Mouse (Mus musculus): Measurements from ENCODE around the gene Slc41a2. TPM values are rescaled to one million over a fixed set of nuclear protein-coding genes. Genes with fewer than 3 reads are reported as not detected.
A peak's percentile ranks its signal among the peaks of the same experiment; 100 is the strongest.

Gene Slc41a2
- polyA plus RNA-seq, 1 experiment from 2014 or later: 0.72 TPM

DNA sequence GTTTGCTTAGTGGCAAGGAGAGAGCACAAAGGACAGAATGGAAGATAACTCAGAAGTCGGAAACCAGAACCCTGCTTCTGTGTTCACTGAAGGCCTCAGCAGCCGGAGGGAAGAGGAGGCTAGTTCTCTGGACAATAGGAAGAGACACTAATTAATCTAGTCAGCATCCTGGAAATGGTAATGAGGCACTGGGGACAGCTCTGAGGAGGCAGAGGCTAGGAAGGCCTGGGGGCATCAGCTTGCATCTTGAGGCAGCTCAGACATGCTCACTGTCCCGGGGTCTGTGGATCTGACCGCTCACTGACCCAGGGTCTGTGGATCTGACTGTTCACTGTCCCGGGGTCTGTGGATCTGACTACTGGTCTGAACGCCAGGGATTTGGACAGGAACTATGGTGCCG lies 92.0 kb downstream of the Slc41a2 start:
- Histone ChIP-seq H3K4me3 (ENCODE audit: control insufficient read depth in 1 of 2, insufficient read depth in 1 of 2, low read depth in 1 of 2, low read length in 2 of 2) (no peak overlapping the region), H3K4me1 (ENCODE audit: control insufficient read depth in 2 of 2, insufficient read depth in 2 of 2, low read length in 2 of 2) (peaks cover 6 to 8% of the 10 kb centered on the region in 2 experiments; a peak in 2 of 4 replicates), H3K27ac (replicated peaks in 1 of 2; ENCODE audit: control insufficient read depth in 1 of 2, insufficient read depth in 1 of 2, low read depth in 2 of 2, low read length in 2 of 2) (no peak overlapping the region), H3K36me3 (ENCODE audit: control insufficient read depth, insufficient read depth, low read length) (no peaks in the 10 kb centered on the region), H3K27me3 (ENCODE audit: control insufficient read depth, insufficient read depth, low read length) (no peaks in the 10 kb centered on the region), H3K4me2 (ENCODE audit: low read length) (no peak overlapping the region), H3K9me3 (ENCODE audit: control insufficient read depth, low read length) (no peaks in the 10 kb centered on the region), H3K9ac (ENCODE audit: low read length) (no peak overlapping the region)
- 76% methylated on average over 7 of the region's 7 CpGs for WGBS
- ATAC-seq (ENCODE audit: insufficient number of reproducible peaks, insufficient read depth, low FRiP score, low read depth): no peak

DNA sequence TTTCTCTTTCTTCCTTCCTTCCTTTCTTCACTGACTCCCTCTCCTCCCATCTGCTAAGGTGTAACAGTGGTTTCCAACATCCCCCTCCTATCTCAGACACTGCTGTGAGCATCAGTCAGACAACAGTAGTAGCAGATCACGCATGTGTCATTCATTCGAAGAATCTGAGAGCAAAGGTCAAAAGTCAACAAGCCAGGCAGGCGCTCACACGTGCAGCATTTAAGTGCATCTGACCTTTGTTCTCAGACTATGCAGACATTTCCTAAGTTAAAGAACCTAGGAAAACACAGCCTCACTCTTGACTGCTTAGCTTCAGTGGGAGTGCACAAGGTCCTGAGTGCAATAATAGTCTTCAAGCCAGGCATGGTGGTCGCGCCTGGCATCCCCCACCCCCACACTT lies 93.6 kb downstream of the Slc41a2 start:
- Histone ChIP-seq H3K4me2 (ENCODE audit: low read length) (no peak overlapping the region), H3K9me3 (ENCODE audit: control insufficient read depth, low read length) (no peaks in the 10 kb centered on the region), H3K27ac (replicated peaks in 1 of 2; ENCODE audit: control insufficient read depth in 1 of 2, insufficient read depth in 1 of 2, low read depth in 2 of 2, low read length in 2 of 2) (no peak overlapping the region), H3K4me3 (ENCODE audit: control insufficient read depth in 1 of 2, insufficient read depth in 1 of 2, low read depth in 1 of 2, low read length in 2 of 2) (no peak overlapping the region), H3K9ac (ENCODE audit: low read length) (no peak overlapping the region), H3K36me3 (ENCODE audit: control insufficient read depth, insufficient read depth, low read length) (no peaks in the 10 kb centered on the region), H3K27me3 (ENCODE audit: control insufficient read depth, insufficient read depth, low read length) (no peaks in the 10 kb centered on the region), H3K4me1 (ENCODE audit: control insufficient read depth in 2 of 2, insufficient read depth in 2 of 2, low read length in 2 of 2) (peaks cover 6 to 8% of the 10 kb centered on the region in 2 experiments; a peak in 2 of 4 replicates)
- ATAC-seq (ENCODE audit: insufficient number of reproducible peaks, insufficient read depth, low FRiP score, low read depth): no peak
- 66% methylated on average over 6 of the region's 6 CpGs for WGBS

DNA sequence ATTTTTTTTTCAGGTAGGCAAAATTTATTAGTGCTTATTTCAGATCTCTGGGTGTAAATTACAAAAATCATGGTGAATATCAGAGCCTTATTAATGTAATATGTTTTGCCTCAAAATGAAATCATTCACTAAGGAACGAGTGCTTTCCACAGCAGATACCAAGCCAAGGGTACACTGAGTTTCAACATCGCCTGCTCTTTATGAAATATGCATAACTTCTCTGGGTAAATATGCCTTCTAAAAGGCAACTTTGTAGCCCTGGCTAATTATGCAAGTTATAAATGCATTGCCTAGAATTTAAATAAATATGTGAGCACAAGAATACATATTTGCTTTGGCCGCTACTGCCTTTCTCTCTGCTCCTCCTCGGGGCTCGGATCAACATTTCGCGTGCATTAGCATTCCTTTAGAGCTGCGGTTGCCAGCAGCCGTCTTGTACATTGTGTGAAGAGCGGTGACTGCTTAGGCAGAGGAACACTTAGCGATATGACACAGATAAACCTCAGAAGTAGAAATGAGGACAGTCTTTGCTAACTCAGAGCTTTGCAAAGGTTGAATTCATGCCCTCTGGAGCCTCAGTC lies 95.5 kb downstream of the Slc41a2 start:
- Histone ChIP-seq H3K36me3 (ENCODE audit: control insufficient read depth, insufficient read depth, low read length) (no peaks in the 10 kb centered on the region), H3K9ac (ENCODE audit: low read length) (no peak overlapping the region), H3K4me3 (ENCODE audit: control insufficient read depth in 1 of 2, insufficient read depth in 1 of 2, low read depth in 1 of 2, low read length in 2 of 2) (no peak overlapping the region), H3K4me2 (ENCODE audit: low read length) (peak overlapping the region; percentile 16; the same call in 1 of the 2 replicates), H3K27me3 (ENCODE audit: control insufficient read depth, insufficient read depth, low read length) (no peaks in the 10 kb centered on the region), H3K27ac (replicated peaks in 1 of 2; ENCODE audit: control insufficient read depth in 1 of 2, insufficient read depth in 1 of 2, low read depth in 2 of 2, low read length in 2 of 2) (no peak overlapping the region), H3K9me3 (ENCODE audit: control insufficient read depth, low read length) (no peaks in the 10 kb centered on the region), H3K4me1 (ENCODE audit: control insufficient read depth in 2 of 2, insufficient read depth in 2 of 2, low read length in 2 of 2) (peaks cover 6 to 12% of the 10 kb centered on the region in 2 experiments; a peak in 2 of 4 replicates)
- ATAC-seq (ENCODE audit: insufficient number of reproducible peaks, insufficient read depth, low FRiP score, low read depth): no peak
- 41% methylated on average over 11 of the region's 11 CpGs for WGBS

DNA sequence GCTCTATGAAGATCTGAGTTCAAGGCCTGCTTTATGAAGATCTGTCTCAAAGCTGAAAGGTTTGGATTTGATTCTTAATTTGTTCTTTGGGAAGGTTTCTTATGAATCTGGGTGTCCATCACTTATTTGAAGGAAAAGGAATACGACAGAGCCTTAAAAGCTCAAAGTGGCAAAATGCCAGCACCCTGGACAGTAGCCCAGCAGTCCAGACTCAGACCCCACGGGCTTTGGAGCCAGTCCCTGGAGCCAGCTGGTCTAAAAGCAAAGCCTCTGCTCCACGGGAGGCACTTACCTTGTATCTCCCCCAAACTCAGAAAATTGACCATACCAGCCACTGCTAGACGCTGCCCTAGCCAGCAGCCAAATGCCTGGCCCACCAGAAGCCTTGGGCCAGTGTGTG lies 103.3 kb downstream of the Slc41a2 start:
- Histone ChIP-seq H3K9ac (ENCODE audit: low read length) (no peak overlapping the region), H3K9me3 (ENCODE audit: control insufficient read depth, low read length) (no peaks in the 10 kb centered on the region), H3K27ac (replicated peaks in 1 of 2; ENCODE audit: control insufficient read depth in 1 of 2, insufficient read depth in 1 of 2, low read depth in 2 of 2, low read length in 2 of 2) (no peak overlapping the region), H3K27me3 (ENCODE audit: control insufficient read depth, insufficient read depth, low read length) (no peaks in the 10 kb centered on the region), H3K4me2 (ENCODE audit: low read length) (no peak overlapping the region), H3K4me1 (ENCODE audit: control insufficient read depth in 2 of 2, insufficient read depth in 2 of 2, low read length in 2 of 2) (peaks cover 3 to 8% of the 10 kb centered on the region in 2 experiments; a peak in 2 of 4 replicates), H3K4me3 (ENCODE audit: control insufficient read depth in 1 of 2, insufficient read depth in 1 of 2, low read depth in 1 of 2, low read length in 2 of 2) (no peak overlapping the region), H3K36me3 (ENCODE audit: control insufficient read depth, insufficient read depth, low read length) (no peaks in the 10 kb centered on the region)
- no peak for ATAC-seq (ENCODE audit: insufficient number of reproducible peaks, insufficient read depth, low FRiP score, low read depth)
- WGBS: 40% methylated on average over 4 of the region's 4 CpGs

DNA sequence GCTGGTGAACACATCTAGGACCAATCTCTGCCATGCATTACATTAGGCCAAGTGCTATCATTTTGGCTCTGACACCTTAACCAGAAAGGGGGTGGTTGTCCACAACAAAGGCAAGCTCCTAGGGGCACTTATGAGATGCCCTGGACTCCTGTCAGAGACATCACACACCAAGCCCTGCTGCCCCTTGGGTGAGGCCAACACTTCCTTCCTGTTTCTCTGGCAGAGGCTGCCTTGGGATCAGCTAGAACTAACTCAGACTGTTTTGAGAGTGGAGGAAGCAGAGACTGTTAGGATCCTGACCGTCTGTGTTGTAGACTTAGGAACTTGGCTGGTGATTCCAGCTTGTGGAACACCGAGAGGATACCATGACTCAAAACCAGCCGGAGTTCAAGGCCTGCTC lies 103.7 kb downstream of the Slc41a2 start:
- H3K9ac ChIP-seq (ENCODE audit: low read length): no peak overlapping the region
- H3K4me2 ChIP-seq (ENCODE audit: low read length): no peak overlapping the region
- H3K4me1 ChIP-seq (ENCODE audit: control insufficient read depth in 2 of 2, insufficient read depth in 2 of 2, low read length in 2 of 2): peaks cover 3 to 8% of the 10 kb centered on the region in 2 experiments; a peak in 2 of 4 replicates
- H3K27ac ChIP-seq (replicated peaks in 1 of 2; ENCODE audit: control insufficient read depth in 1 of 2, insufficient read depth in 1 of 2, low read depth in 2 of 2, low read length in 2 of 2): no peak overlapping the region
- WGBS: 67% methylated on average over 3 of the region's 3 CpGs
- no peaks in the 10 kb centered on the region for H3K27me3 ChIP-seq (ENCODE audit: control insufficient read depth, insufficient read depth, low read length)
- H3K4me3 ChIP-seq (ENCODE audit: control insufficient read depth in 1 of 2, insufficient read depth in 1 of 2, low read depth in 1 of 2, low read length in 2 of 2): no peak overlapping the region
- no peaks in the 10 kb centered on the region for H3K9me3 ChIP-seq (ENCODE audit: control insufficient read depth, low read length)
- no peak for ATAC-seq (ENCODE audit: insufficient number of reproducible peaks, insufficient read depth, low FRiP score, low read depth)
- H3K36me3 ChIP-seq (ENCODE audit: control insufficient read depth, insufficient read depth, low read length): no peaks in the 10 kb centered on the region

DNA sequence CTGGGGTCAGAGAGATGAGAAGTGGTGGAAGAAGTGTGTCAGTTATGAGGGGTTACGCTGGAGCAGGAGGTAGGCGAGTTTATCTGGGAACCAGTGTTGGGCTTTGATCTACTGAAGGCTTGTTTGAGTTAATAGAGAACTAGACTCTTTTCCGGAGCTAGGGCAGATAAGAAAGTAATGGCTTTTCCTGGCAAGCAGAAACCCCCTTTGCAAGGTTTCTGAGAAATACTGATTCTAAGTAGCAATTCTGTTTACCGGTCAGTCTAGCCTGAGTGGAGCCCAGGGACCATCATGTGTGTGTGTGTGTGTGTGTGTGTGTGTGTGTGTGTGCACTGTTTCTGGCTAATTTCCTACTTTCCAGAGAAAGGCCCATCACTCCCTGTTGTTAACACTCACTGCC lies 109.1 kb downstream of the Slc41a2 start:
- Histone ChIP-seq H3K9me3 (ENCODE audit: control insufficient read depth, low read length) (no peaks in the 10 kb centered on the region), H3K36me3 (ENCODE audit: control insufficient read depth, insufficient read depth, low read length) (no peaks in the 10 kb centered on the region), H3K27ac (replicated peaks in 1 of 2; ENCODE audit: control insufficient read depth in 1 of 2, insufficient read depth in 1 of 2, low read depth in 2 of 2, low read length in 2 of 2) (no peak overlapping the region), H3K4me1 (ENCODE audit: control insufficient read depth in 2 of 2, insufficient read depth in 2 of 2, low read length in 2 of 2) (0 out of 4 replicates have a peak, but pooled peaks cover 0 to 4% of the 10 kb centered on the region in 2 experiments), H3K4me3 (ENCODE audit: control insufficient read depth in 1 of 2, insufficient read depth in 1 of 2, low read depth in 1 of 2, low read length in 2 of 2) (no peak overlapping the region), H3K9ac (ENCODE audit: low read length) (no peak overlapping the region), H3K4me2 (ENCODE audit: low read length) (no peak overlapping the region), H3K27me3 (ENCODE audit: control insufficient read depth, insufficient read depth, low read length) (no peaks in the 10 kb centered on the region)
- WGBS: 39% methylated on average over 4 of the region's 4 CpGs
- no peak for ATAC-seq (ENCODE audit: insufficient number of reproducible peaks, insufficient read depth, low FRiP score, low read depth)

DNA sequence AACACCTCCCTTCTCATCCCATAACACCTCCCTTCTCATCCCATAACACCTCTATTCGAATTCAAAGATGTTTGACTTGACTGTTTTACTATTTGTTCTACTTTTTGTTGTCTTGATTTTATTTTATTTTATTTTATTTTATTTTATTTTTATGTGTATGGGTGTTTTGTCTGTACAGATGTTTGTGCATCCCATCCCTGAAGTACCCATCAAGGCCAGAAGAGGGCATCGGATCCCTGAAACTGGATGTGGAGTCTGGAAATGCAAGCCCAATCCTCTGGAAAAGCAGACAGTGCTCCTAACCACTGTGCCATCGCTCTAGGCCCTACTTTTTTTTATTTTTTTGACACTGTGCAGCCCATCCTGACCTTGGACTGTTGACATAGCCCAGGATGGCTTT lies 112.7 kb downstream of the Slc41a2 start:
- Histone ChIP-seq H3K9ac (ENCODE audit: low read length) (no peak overlapping the region), H3K9me3 (ENCODE audit: control insufficient read depth, low read length) (0 out of 2 replicates have a peak, but pooled peaks cover 4% of the 10 kb centered on the region), H3K27me3 (ENCODE audit: control insufficient read depth, insufficient read depth, low read length) (no peaks in the 10 kb centered on the region), H3K4me2 (ENCODE audit: low read length) (no peak overlapping the region), H3K4me1 (ENCODE audit: control insufficient read depth in 2 of 2, insufficient read depth in 2 of 2, low read length in 2 of 2) (no peaks in the 10 kb centered on the region), H3K36me3 (ENCODE audit: control insufficient read depth, insufficient read depth, low read length) (no peaks in the 10 kb centered on the region), H3K4me3 (ENCODE audit: control insufficient read depth in 1 of 2, insufficient read depth in 1 of 2, low read depth in 1 of 2, low read length in 2 of 2) (no peak overlapping the region), H3K27ac (replicated peaks in 1 of 2; ENCODE audit: control insufficient read depth in 1 of 2, insufficient read depth in 1 of 2, low read depth in 2 of 2, low read length in 2 of 2) (no peak overlapping the region)
- ATAC-seq (ENCODE audit: insufficient number of reproducible peaks, insufficient read depth, low FRiP score, low read depth): no peak
- 36% methylated on average over 3 of the region's 3 CpGs for WGBS

DNA sequence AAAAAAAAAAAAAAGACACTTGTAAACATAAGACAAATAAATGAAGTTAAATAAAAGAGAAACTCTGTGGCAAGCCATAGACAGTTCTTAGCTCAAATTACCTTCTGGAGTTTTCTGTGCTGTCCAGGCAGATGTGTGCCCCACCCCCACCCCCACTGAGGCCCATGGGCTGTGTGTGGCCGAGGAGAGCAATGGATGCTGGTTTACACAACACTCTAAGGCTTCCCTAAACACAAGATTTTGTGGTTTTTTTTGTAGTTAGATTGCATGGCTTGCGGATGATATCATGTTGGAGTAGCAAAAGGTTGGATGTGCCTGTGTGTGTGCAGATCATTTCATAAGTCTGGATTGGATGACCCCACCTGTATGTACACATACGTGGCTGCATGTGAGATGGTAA lies 116.8 kb downstream of the Slc41a2 start:
- H3K9me3 ChIP-seq (ENCODE audit: control insufficient read depth, low read length): 0 out of 2 replicates have a peak, but pooled peaks cover 4% of the 10 kb centered on the region
- ATAC-seq (ENCODE audit: insufficient number of reproducible peaks, insufficient read depth, low FRiP score, low read depth): no peak
- H3K9ac ChIP-seq (ENCODE audit: low read length): no peak overlapping the region
- peaks cover 0 to 3% of the 10 kb centered on the region in 2 experiments; a peak in 1 of 4 replicates for H3K4me1 ChIP-seq (ENCODE audit: control insufficient read depth in 2 of 2, insufficient read depth in 2 of 2, low read length in 2 of 2)
- no peaks in the 10 kb centered on the region for H3K27me3 ChIP-seq (ENCODE audit: control insufficient read depth, insufficient read depth, low read length)
- H3K4me3 ChIP-seq (ENCODE audit: control insufficient read depth in 1 of 2, insufficient read depth in 1 of 2, low read depth in 1 of 2, low read length in 2 of 2): no peak overlapping the region
- whole genome bisulfite sequencing: 88% methylated on average over 3 of the region's 3 CpGs
- H3K27ac ChIP-seq (replicated peaks in 1 of 2; ENCODE audit: control insufficient read depth in 1 of 2, insufficient read depth in 1 of 2, low read depth in 2 of 2, low read length in 2 of 2): no peak overlapping the region
- H3K36me3 ChIP-seq (ENCODE audit: control insufficient read depth, insufficient read depth, low read length): no peaks in the 10 kb centered on the region
- no peak overlapping the region for H3K4me2 ChIP-seq (ENCODE audit: low read length)

All from heart, embryonic 14.5 days (tissue).